Mouse (Mus musculus): ENCODE measurements around the gene Gm21149.
A peak's percentile ranks its signal among the peaks of the same experiment; 100 is the strongest.
"Not testable (repeated sequence)": the region's sequence is repeated elsewhere in the genome, so short reads cannot be mapped to it uniquely, and the experiment has no call there.

Gene Gm21149

DNA sequence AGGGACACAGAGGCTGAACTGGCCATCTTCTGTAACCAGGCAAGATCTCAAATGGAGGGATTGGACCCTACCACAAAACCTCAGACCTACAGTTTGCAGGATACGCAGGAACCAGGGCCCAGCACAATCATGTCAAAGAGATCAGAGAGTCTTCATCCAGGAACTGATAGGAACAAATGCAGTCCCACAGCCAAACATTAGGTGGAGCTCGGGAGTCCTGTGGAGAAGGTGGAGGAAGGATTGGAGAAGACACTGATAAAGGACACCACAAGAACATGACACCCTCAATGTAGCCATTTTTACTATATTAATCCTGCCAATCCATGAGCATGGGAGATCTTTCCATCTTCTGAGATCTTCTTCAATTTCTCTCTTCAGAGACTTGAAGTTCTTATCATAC lies 12.8 kb downstream of the Gm21149 start:
- 0 out of 2 replicates have a peak, but pooled peaks have one; percentile 7 for TF ChIP-seq CTCF (conservative IDR thresholded peaks at IDR 0.05; ENCODE audit: low read length)
- H3K4me1 ChIP-seq (replicated peaks; ENCODE audit: low read depth, low read length); H3K9me3 ChIP-seq (ENCODE audit: low read length); H3K4me3 ChIP-seq (replicated peaks; ENCODE audit: low read length); H3K36me3 ChIP-seq (ENCODE audit: insufficient read depth, low read length); H3K27me3 ChIP-seq (ENCODE audit: insufficient read depth, low read length): not testable (repeated sequence)

DNA sequence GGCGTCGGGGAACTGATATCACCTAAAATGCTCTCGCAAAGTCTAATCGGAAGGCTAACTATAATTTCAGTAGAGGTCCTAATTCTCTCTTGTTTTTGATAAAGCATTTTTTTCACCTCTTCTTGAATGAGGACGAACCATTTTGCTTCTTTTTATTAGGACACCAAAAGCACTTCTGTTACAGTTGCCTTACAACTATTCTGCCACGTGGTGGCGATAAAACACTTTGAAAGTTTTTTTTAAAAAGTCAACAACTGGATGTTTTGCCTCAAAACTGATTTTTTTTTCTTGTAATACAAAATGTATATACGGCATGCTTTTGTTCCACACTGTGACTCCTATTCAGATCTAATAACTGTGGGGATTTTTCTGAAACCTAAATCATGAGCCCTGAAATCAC lies 14.7 kb downstream of the Gm21149 start:
- not testable (repeated sequence) for H3K4me3 ChIP-seq (replicated peaks; ENCODE audit: low read length); H3K36me3 ChIP-seq (ENCODE audit: insufficient read depth, low read length); H3K9me3 ChIP-seq (ENCODE audit: low read length); H3K27me3 ChIP-seq (ENCODE audit: insufficient read depth, low read length); H3K4me1 ChIP-seq (replicated peaks; ENCODE audit: low read depth, low read length)
- peak; percentile 21; the same call in 1 of the 2 replicates for TF ChIP-seq CTCF (conservative IDR thresholded peaks at IDR 0.05; ENCODE audit: low read length)

DNA sequence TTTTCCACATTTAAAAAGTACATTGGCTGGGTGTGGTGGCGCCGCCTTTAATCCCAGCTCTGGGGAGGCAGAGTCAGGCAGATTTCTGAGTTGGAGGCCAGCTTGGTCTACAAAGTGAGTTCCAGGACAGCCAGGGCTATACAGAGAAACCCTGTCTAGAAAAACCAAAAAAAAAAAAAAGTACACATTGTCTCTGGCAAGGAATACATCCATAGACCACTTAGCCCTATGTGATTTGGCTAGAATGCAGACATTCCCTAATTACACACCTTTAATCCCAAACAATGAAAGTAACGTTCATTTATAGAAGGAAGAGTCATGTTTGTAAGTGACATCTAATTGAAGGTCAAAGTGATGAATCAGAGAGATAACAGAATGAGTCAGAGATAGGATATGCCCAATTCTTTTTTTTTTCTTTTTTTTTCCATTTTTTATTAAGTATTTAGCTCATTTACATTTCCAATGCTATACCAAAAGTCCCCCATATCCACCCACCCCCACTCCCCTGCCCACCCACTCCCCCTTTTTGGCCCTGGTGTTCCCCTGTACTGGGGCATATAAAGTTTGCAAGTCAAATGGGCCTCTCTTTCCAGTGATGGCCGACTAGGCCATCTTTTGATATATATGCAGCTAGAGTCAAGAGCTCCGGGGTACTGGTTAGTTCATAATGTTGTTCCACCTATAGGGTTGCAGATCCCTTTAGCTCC lies 18.3 kb downstream of the Gm21149 start:
- not testable (repeated sequence) for H3K27me3 ChIP-seq (ENCODE audit: insufficient read depth, low read length); H3K9me3 ChIP-seq (ENCODE audit: low read length); H3K4me3 ChIP-seq (replicated peaks; ENCODE audit: low read length); H3K4me1 ChIP-seq (replicated peaks; ENCODE audit: low read depth, low read length); H3K36me3 ChIP-seq (ENCODE audit: insufficient read depth, low read length)

All from E14TG2a.4 (cell line).